Mouse (Mus musculus): ENCODE data around the gene Smarcd3. TPM values are rescaled to one million over a fixed set of nuclear protein-coding genes. Genes with fewer than 3 reads are reported as not detected.

Smarcd3 gene
- total RNA-seq, 2 experiments from 2014 or later = 125 to 134 TPM

Small RNAs within 50 kb of the gene (microRNA-seq; reads per million reads assigned to microRNA genes)
- 1,068 reads per million, percentile 78 among the genes with 10 or more reads in this experiment for gene Mir671

Other genes with a start within 250 kb of the Smarcd3 start
- 1 to 10 TPM; 3.9 to 4.7 TPM for gene Atg9b, start 232.3 kb downstream of the Smarcd3 start, total RNA-seq (2021)
- gene Abcb8, start 230.7 kb downstream of the Smarcd3 start, total RNA-seq (2021) = 10 to 100 TPM; 53.3 to 56.0 TPM
- under 1 TPM in 1 of 2 experiments, not detected in 1; 0.19 TPM for gene Asic3, start 211.0 kb downstream of the Smarcd3 start, total RNA-seq (2021)
- 100 to 1,000 TPM; 148 to 150 TPM for gene Cdk5, start 200.9 kb downstream of the Smarcd3 start, total RNA-seq (2021)
- gene Slc4a2, start 200.6 kb downstream of the Smarcd3 start, total RNA-seq (2021) = 10 to 100 TPM; 24.6 to 27.6 TPM
- 100 to 1,000 TPM in 1 of 2 experiments, 10 to 100 TPM in 1; 96.6 to 105 TPM for gene Fastk, start 179.1 kb downstream of the Smarcd3 start, total RNA-seq (2021)
- gene Tmub1, start 176.6 kb downstream of the Smarcd3 start, total RNA-seq (2021) = 10 to 100 TPM; 29.1 to 29.4 TPM
- gene Agap3, start 172.2 kb downstream of the Smarcd3 start, total RNA-seq (2021) = 100 to 1,000 TPM; 488 to 490 TPM
- under 1 TPM; 0.18 to 0.26 TPM for gene Gbx1, start 97.2 kb downstream of the Smarcd3 start, total RNA-seq (2021)
- under 1 TPM; 0.24 to 0.45 TPM for gene Asb10, start 83.4 kb downstream of the Smarcd3 start, total RNA-seq (2021)
- gene 4931409K22Rik, start 67.6 kb downstream of the Smarcd3 start, total RNA-seq (2021) = not detected
- gene Abcf2, start 46.9 kb downstream of the Smarcd3 start, total RNA-seq (2021) = 10 to 100 TPM; 56.0 to 58.9 TPM
- gene Chpf2, start 37.7 kb downstream of the Smarcd3 start, total RNA-seq (2021) = 10 to 100 TPM; 55.9 to 59.7 TPM
- 10 to 100 TPM; 75.3 to 79.3 TPM for gene Nub1, start 61.1 kb upstream of the Smarcd3 start, total RNA-seq (2021)
- gene Wdr86, start 106.3 kb upstream of the Smarcd3 start, total RNA-seq (2021) = 1 to 10 TPM; 1.1 TPM
- not detected for gene Crygn, start 133.6 kb upstream of the Smarcd3 start, total RNA-seq (2021)
- 100 to 1,000 TPM; 121 to 123 TPM for gene Rheb, start 218.2 kb upstream of the Smarcd3 start, total RNA-seq (2021)